Mouse (Mus musculus): ENCODE measurements at regions not wholly inside any gene's neighbourhood (a gene's known extent, or its start where the extent isn't known, plus 50 kb on each side); places are given as distances from the start of the nearest gene placed in this dataset.

DNA sequence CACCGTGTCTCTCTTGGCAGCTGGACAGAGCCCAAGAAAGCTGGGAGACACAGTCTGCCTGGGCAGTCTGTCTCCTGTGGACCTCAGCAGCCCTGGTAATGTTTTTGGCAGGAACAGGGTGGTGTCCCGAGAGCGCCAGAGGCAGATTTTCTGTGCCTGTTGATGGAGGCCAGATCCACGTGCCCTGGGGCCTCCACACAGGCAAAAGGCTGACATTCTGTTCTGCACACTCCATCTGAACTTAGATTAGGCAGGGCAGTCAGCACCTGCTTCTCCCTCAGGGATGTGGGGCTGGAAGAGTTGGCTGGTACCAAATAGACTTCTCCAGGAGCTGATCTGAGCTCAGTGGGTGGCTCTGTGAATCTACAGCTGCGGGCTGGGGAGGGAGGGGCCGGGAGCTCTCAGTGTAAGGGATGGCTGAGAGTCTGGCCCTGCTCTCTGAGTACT is 83.8 kb downstream of the Gadd45g start:
- peak; percentile 89 for DNase-seq (ENCODE audit: low spot score)

DNA sequence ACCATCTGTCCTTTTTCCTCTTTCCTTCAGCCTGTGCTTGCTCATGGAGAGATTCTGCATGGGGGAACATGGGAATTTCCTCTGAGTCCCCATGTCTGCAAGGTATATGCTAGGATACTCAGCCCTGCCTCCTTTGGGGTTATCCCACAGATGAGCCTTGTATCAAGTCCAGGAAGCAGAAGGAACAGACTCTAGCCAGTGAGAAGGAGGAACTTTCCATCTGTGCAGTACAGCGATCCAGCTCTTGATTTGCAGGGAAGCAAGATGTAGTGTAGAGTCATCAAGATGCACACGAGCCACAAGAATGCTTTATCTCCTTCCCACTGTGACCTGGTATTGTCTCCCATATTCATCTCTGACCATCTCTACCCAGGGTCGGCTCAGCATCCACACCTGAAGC is 84.5 kb downstream of the Gadd45g start:
- no peak for DNase-seq (ENCODE audit: low spot score)

DNA sequence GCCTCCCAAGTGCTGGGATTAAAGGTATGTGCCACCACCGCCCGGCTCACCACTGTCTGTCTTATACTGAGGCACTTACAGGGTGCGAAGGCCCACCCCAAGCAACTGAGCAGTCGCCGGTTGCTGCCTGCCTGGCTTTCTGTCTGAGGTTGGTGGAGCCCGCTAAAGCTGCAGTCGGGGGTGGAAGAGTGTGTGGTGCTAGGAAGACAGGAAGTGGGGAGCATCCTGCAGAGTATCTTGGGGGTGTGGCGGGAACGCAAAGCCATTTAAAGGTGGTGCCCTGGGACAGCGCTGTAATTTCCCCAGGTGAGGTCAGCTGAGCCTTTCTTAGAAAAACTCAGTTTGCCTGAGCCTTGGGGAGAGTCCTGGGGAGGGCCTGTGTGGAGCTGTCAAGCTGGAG is 89.3 kb downstream of the Gadd45g start:
- DNase-seq (ENCODE audit: low spot score) = no peak

DNA sequence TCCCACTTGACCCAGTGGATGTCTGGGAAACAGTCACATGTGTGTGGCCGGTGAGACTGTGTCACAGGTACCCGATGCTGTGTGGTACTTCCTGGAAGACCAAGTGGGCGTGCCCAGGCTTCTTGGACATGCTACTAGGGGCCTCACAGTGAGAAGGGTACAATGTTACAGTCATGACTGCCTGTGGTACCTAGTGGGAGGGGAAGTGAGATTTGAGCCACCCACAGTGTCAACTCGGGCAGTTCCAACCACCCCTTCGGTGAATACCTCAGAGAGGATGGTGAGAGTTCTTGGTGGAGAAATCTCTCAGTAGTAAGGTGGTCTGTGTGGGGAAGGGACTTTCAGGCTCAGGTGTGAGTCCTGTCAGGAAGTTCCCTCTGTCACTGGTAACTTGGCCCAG is 90.0 kb downstream of the Gadd45g start:
- peak; percentile 34 for DNase-seq (ENCODE audit: low spot score)

DNA sequence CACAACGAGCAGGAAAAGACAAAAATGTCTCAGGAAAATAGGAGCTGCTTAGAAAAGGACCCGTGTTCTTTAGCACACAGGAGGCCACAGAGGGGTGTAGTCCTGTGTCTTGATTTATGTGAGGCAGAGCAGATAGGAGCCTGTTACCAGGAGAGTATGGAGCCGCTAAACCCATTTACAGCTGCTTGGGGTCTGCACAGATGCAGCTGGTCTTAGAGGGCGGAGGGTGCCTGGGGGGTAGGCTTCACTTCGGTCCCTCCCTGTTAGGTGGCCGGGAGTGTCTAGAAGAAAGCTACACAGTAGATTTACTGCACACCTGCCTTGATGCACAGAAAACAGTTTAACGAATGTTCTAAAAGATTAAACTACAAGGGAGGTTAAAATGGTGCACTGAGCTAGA is 91.4 kb downstream of the Gadd45g start:
- no peak for DNase-seq (ENCODE audit: low spot score)

DNA sequence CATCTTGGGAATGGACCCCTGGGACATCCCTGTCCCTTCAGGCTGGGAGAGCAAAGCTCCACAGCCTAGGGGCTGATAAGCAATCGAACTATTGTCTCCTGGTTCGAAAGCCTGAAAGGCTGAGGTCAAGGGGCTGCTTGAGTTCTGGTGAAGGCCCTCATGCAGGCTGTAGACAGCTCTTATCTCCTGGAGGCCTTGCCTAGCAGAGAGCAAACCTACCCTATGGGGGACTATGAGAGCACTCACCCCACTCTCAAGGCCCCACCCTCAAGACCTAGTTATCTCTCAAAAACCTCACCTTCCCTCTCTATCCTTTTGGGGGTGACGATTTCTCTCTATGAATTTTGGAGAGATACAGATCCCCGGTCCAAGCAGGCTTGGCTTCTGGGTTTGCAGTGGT is 92.8 kb downstream of the Gadd45g start:
- DNase-seq (ENCODE audit: low spot score) = no peak

DNA sequence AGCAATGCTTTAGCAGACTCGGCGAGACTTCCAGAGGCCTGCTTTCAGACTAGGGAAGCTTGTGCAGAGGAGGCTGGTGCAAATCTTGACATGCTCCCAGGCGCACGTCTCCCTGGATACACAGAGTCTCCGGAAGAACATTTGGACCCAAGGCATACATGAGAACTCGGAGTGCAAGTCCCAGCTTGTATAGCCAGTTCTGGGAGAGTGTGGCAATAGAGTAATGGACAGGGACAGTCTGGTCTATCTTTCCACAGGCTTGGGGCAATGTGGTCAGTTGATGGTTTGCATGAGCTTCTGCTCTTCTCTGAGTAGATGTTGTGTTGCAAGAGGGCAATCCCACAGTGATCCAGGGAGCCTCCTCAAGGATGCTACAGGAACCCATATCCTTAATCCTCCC is 93.2 kb downstream of the Gadd45g start:
- no peak for DNase-seq (ENCODE audit: low spot score)

DNA sequence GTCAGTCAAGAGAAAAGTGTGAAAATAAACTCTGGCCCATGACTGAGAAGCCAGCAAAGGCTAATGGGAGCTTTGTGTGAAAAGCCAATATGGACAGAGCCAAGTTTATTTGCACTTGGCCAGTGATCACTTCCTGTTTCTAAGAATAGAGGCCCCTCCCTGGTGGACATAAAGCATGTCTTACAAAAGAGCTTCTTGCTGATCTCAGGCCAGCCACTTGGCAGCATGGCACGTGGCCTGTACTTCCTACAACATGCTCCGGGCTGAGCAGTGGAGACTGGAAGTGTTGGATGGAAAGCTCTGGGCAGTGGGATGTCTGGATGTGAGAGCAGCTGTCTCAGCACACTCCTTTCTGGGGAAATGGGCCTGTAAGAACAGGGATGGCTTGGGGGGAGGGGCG is 99.7 kb downstream of the Gadd45g start:
- DNase-seq (ENCODE audit: low spot score) = peak; percentile 97

DNA sequence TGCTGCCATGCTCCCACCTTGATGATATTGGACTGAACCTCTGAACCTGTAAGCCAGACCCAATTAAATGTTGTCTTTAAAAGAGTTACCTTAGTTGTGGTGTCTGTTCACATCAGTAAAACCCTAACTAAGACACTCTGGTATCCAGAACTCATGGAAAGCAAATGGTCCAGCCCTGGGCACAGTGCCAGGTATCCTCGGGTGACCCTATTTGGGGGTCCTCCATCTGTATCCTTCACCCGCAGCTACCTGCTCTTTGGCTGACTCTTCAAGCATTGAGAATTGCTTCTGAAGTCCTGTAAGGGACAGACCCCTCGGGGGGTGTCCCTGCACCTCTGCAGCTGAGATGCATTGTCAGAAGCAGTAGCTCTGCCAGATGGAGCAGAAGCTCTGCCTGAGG is 102.4 kb downstream of the Gadd45g start:
- DNase-seq (ENCODE audit: low spot score) = no peak

DNA sequence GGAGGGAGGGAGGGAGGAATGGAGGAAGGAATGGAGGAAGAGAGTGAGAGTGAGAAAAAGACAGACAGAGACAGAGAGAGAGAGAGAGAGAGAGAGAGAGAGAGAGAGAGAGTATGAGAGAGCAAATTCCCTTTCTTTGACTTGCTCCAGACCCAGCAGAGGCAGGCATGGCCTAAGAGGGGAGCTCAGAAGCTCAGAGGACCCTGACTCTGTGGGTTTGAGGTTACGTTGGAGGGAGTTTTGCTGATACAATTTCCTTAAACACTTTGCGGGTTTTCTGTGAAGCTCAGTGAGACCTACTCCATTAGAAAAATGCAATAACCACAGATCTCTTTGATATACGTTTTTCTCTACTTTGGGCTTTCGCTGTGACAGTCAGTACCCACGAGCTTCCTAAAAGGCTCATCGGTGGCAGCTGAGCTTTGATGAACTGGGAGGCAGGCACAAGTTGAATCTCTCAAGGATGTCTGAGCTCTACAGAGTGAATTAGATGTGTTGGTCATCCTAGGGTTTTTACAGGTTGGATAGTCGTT is 105.1 kb downstream of the Gadd45g start:
- no peak for DNase-seq (ENCODE audit: low spot score)

DNA sequence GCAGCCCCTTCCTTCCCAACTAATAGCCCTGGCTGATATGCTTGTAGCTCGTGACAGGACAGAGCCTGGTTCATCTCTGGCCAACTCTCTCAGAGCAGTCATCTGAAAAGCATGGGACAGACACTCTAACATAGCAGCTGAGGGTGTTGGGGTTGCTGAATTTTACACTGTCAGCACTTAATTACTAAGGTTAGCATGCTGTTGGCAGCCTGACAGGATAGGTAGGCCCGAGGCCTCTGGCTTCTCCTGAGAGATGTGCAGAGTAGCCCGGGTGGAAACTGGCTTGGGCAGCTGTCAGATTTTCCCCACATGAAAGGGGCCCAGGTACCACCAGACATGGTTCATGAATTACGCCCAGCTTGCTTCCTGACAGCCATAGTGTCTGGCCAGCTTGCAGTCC is 106.6 kb downstream of the Gadd45g start:
- DNase-seq (ENCODE audit: low spot score) = no peak

DNA sequence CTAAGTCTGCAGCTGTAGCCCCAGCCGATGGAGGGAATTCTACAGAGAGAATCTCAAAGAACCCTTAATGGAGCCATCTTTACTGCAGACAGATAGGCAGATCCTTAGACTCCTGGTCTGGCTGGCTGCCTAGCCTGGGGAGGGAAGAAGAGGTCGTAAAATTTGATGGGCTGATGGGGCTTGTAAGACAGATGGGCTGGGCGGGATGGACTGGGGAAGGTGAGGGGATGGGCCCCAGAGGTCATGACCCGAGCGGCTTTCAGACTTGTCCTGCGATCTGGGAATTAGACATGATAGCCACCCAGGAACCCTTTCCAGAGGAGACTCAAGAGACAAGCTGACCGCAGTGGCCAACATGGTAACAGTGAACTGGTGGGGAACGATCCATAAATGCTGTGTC is 107.1 kb downstream of the Gadd45g start:
- no peak for DNase-seq (ENCODE audit: low spot score)

DNA sequence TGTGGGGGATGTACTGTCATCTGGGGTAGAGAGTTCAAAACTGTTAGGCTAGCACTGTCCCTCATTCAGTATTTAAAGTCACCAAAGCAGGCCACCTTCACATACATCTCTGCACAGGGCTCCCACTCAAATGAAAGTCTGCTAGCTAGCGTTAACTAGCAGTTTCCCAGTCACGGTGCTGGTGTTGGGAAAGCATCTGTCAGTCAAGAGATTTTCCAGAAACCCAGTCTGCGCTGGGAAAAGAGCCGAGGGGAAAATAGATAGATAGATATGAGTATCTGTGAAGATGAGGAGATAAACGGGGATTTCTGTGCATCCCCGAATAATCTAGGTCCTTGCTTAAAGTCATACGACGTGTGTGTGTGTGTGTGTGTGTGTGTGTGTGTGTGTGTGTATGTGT is 110.6 kb downstream of the Gadd45g start:
- DNase-seq (ENCODE audit: low spot score) = no peak

DNA sequence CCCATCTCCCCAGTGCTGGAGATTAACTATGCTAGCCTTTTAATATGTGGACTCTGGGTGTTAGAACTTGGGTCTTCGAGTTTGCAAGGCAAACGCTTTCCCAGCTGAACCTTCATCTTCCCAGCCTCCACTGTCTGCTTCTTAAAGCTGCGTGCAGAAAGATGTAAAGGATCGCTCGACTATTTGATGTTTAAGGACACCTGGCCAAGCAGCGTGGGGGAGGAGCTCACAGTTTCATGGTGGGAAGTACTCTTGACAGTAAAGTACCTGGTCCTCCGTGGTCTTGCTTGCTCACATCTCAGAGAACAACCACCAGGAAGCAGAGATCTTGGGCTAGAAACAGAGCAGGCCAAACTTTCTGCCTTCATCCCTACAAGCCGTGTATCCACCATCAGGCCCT is 113.1 kb downstream of the Gadd45g start:
- DNase-seq (ENCODE audit: low spot score) = no peak

DNA sequence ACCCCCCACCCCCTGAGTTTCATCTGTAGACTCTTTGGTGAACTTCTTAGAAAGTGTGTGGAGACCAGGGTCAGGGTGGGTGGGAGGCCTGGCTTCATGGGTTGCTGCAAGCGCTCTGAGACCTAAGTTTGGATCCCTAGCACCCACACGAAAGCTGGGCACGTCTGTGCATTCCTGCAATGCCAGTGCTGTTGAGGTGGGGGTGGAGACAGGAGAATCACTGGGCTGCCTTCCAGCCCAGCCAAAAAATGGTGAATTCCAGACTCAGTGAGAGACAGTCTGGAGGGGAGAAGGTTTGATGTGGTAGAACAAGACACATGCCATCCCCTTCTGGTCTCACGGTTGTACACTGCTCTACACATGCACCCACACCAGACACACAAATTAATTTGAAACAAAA is 113.8 kb downstream of the Gadd45g start:
- no peak for DNase-seq (ENCODE audit: low spot score)

DNA sequence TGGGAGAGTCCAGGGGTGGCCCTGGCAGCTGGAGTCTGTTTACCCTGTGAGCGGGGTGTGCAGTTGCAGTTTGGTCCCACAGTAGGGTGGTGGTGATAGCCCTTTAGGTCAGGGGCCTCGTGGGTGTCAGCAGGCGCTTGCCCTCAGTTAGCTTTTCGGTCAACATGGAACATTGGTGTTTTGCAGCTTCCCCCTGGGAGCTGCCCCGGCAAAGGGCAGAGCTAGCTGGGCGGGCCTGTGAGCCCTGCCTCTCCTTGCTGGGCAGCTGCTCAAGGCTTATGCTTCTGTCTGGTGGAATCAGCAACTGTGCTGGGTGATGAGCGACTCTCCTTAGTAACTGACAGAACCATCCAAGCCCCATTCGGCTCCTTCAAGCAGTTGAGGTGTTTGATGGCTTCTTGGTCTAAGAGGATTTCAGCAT is 115.7 kb downstream of the Gadd45g start:
- peak; percentile 69 for DNase-seq (ENCODE audit: low spot score)

DNA sequence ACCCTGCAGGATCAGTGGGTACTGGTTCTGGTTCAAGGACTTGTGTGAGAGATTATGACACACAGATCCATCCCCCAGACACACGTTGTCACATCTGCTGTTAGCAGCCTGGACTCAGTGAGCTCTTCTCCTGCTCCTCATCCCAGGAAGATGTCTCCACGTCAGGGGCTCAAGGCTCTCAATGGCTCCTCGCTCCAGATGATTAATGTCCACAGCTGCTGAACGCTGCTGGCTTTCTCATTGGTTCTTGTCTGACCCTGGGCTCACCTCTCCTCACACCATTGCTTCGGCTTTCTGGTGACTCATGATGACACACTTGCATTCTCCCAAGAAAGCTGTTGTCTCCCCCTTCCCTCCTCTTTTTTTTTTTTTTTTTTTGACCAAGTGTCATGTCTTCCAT is 116.2 kb downstream of the Gadd45g start:
- peak; percentile 39 for DNase-seq (ENCODE audit: low spot score)

DNA sequence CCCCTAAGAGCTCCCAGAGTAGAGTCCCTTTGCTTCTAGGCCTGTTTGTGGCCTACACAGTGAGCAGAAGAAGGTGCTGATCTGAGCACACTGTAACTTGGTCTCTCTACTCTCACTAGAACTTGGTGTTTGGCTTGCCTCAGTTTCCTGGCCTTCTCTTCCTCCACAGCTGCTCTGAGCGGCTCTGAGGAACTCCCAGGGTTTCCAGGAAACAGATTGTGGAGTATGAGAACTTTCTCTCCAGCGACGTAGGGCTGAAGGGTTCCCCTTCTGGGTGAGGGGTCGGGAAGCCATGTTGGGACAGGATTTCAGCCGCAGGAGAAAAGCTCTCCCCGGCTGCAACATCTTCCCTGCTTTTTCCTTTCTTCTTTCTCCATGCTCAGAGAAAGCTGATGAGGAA is 117.5 kb downstream of the Gadd45g start:
- no peak for DNase-seq (ENCODE audit: low spot score)

DNA sequence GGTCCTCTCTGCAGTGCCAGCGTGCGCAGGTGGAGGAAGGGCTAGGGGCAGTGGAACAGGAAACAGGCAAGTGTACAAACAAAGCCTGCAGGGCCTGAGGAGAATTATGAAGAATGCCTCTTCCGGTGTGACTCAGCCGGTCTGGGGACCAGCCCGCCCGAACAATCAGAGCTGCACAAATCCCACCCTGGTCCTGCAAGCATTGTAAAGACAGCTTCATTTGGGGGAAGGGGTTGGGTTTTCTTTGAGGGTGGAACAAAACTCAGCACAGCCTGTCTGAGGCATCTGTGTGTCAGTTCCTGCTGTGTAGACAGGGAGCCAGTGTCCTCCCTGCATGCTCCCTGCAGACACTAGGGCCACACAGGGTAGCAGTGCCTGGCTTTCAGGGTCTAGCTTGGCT is 117.9 kb downstream of the Gadd45g start:
- DNase-seq (ENCODE audit: low spot score) = no peak

DNA sequence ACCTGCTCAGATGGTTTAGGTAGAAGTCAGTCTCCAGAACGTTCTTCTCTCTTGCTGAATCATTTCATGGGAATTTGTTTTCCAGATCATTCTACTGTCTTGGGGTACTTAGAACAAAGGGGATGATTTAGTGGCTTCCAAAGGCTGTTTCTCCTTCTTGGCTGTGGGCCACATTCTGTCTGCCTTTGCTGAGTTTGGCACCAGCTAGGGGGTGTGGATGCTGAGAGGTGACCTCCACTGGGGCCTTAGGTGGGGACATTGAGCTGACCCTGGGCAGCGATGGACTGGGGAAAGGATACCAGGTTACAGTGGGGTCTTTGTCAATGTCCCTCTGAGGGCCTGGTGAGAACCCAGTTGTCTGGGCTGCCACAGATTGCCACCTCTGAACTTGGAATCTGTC is 118.4 kb downstream of the Gadd45g start:
- DNase-seq (ENCODE audit: low spot score) = no peak

DNA sequence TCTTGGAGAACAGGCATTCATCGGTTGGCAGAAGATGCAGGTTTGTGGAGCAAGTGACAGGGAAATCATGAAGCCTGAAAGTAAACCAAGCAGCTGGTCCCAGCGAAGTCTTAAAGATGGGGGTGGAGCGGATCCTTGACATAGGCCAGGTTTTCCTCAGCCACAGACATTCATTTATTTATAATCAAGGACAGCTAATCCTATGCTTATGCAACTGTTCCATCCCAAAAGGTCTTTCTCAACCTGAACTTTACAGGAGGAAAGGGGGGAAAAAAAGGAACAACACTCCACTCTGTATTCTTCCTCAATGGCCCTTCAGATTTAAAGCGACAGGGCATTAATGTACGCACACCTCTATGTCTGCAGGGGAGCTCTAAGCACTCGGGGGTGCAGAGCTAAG is 121.6 kb downstream of the Gadd45g start:
- no peak for DNase-seq (ENCODE audit: low spot score)

DNA sequence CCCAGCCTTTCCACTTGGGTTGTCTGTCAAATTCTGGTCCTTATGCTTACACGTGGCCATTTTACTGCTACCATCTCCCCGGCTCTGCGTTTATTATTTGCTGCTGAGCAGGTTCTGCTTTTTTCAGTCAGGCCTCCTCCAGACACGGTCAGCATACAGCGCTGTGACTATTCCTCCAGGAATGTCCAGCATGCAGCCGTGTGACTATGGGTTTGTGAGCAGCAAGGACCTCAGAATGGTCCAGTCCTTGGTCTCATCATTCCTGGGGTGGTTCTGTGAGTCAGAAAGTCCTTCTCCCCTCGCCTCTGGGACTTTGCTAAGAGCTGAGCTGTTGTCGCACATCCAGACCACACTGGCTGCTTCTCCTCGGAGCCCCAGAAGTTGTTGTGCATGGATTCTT is 122.3 kb downstream of the Gadd45g start:
- no peak for DNase-seq (ENCODE audit: low spot score)

DNA sequence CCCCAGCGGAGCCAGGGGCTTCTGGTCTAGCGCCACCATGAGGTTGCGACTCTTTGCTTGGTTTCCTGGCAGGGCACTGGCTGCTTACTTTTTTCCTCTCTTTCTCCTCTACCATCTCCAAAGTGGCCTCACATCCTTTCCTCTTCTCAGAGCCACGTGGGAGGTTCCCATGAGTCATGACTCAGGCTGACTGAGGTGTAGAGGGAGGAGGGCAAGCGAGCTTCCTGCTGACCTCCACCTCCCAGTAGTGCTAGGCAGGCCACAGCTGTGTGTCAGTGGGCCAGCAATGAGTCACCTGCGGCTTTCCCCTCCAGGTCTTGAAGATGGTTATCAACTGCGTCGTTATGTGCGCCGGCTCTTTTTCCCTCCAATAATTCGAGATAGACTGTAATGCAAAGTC is 123.6 kb downstream of the Gadd45g start:
- no peak for DNase-seq (ENCODE audit: low spot score)

DNA sequence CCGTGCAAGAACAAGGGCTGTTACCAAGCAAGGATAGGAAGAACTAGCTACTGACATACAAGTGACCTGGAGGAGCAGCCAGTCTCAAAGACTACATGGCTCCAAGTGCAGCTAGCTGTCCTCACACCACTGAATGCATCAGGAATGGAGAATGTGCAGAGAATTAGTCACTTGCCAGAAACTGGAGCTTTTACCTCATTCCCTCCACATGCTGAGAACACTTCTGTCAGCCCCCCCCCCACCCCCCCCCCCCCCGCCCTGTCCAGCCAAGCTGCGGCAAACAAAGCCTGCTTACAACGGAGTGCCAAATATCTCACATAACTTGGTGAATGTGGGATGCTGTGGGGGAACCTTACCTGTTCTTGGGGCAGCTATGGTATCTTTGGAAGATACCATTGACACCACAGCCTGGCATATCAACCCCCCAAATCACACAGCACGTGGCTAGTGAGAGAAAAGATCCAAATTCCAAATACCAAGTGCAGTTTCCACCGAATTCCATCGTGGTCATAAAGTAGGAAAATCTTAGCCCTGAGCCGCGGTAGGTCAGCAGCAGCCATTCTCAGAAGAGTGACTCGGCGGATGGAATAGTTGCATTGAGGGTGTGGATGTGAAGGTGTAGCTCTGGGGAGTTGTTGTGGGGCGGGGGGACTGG is 126.3 kb downstream of the Gadd45g start:
- no peak for DNase-seq (ENCODE audit: low spot score)

Measured in adipocyte (in vitro differentiated cells).